Mouse (Mus musculus) small intestine, adult 2 months (tissue): Measurements from ENCODE around the gene Gpnmb.

ENCODE experiments used
- CTCF ChIP-seq: fragments of 200-500 bp; IDR thresholded peaks from 2 replicates; pipeline ENCODE4 v1.5.1; 2012; ENCODE audit warnings: low read depth, mild to moderate bottlenecking, control low read depth, inconsistent platforms, low read length, moderate library complexity, mixed read lengths; ENCODE audit not compliant: insufficient replicate concordance, insufficient read length; ENCODE audit errors: extremely low read depth
- POLR2A ChIP-seq: fragments of 200-500 bp; IDR thresholded peaks from 2 replicates; pipeline ENCODE4 v1.6.1; 2012; ENCODE audit warnings: low read depth, mild to moderate bottlenecking, control low read depth, inconsistent platforms, low read length, moderate library complexity

GRCm38 (mm10) chr6:49052191-49052590, 15.8 kb downstream of the Gpnmb start:
- TF ChIP-seq CTCF (no peak), POLR2A (no peak)
